Mouse (Mus musculus) liver, postnatal 0 days (tissue): ENCODE data around the gene Gucy2c. TPM values are rescaled to one million over a fixed set of nuclear protein-coding genes. Genes with fewer than 3 reads are reported as not detected.

Experiments used
- ATAC-seq: fragments of 200-750 bp; cut with Nextera tagmentation; 2 replicates; pipeline ENCODE4 v1.8.0; 2017; ENCODE audit warnings: mild to moderate bottlenecking, moderate library complexity
- DNase-seq: peaks from one replicate; pipeline ENCODE4 v3.0.0-alpha.2; 2016
- H3K27ac ChIP-seq: fragments of 300-500 bp; sonication (generic); 2 replicates; pipeline ENCODE4 v1.5.1; 2014; ENCODE audit warnings: antibody characterized with exemption, moderate library complexity, mild to moderate bottlenecking, low read depth
- H3K27me3 ChIP-seq: fragments of 300-500 bp; sonication (generic); 2 replicates; pipeline ENCODE4 v1.6.1; 2014; ENCODE audit warnings: low read length, control low read depth, mixed read lengths; ENCODE audit not compliant: insufficient read depth
- H3K36me3 ChIP-seq: fragments of 300-500 bp; sonication (generic); replicated peaks from 2 replicates; pipeline ENCODE4 v1.6.1; 2014; ENCODE audit warnings: mild to moderate bottlenecking, control low read depth, low read length, moderate library complexity, mixed read lengths; ENCODE audit not compliant: insufficient read depth
- H3K4me1 ChIP-seq: fragments of 300-500 bp; sonication (generic); 2 replicates; pipeline ENCODE4 v1.6.1; 2014; ENCODE audit warnings: antibody characterized with exemption, mild to moderate bottlenecking, control low read depth; ENCODE audit not compliant: insufficient read depth
- H3K4me2 ChIP-seq: fragments of 300-500 bp; sonication (generic); 2 replicates; pipeline ENCODE4 v1.6.1; 2014; ENCODE audit warnings: low read depth, mild to moderate bottlenecking, low read length, moderate library complexity, mixed read lengths
- H3K4me3 ChIP-seq: fragments of 300-500 bp; sonication (generic); 2 replicates; pipeline ENCODE4 v1.5.1; 2014; ENCODE audit warnings: low read depth, low read length
- H3K9ac ChIP-seq: fragments of 300-500 bp; sonication (generic); replicated peaks from 2 replicates; pipeline ENCODE4 v1.6.1; 2014; ENCODE audit warnings: mild to moderate bottlenecking, moderate library complexity
- H3K9me3 ChIP-seq: fragments of 300-500 bp; sonication (generic); 2 replicates; pipeline ENCODE4 v1.6.1; 2016; ENCODE audit warnings: mild to moderate bottlenecking, control low read depth, low read length, mixed read lengths
- CTCF ChIP-seq: sonication (generic); IDR thresholded peaks from 2 replicates; pipeline ENCODE4 v1.5.1; 2016; ENCODE audit warnings: antibody characterized with exemption, low read depth
- EP300 ChIP-seq: IDR thresholded peaks from 2 replicates; pipeline ENCODE4 v1.6.1; 2016; ENCODE audit warnings: antibody characterized with exemption, low read depth, mild to moderate bottlenecking
- WGBS: fragments of 180-500 bp; shearing (Covaris S2); extraction: QIAGEN DNeasy Blood & Tissue Kit; methylation state at CpG from one replicate; pipeline ENCODE4 v1.1.7; 2014; ENCODE audit not compliant: insufficient replicate concordance; 5-methylcytosine and 5-hydroxymethylcytosine counted together
- polyA plus RNA-seq: library from polyadenylated mRNA; unstranded; fragments of >200 nt; fragmentation: Nextera tagmentation; extraction: Ambion mirVana; gene quantifications from 2 replicates; pipeline ENCODE4 v1.2.1, GENCODE M21; 2015

Gene Gucy2c
- polyA plus RNA-seq, 1 experiment from 2014 or later: 0.99 TPM

DNA sequence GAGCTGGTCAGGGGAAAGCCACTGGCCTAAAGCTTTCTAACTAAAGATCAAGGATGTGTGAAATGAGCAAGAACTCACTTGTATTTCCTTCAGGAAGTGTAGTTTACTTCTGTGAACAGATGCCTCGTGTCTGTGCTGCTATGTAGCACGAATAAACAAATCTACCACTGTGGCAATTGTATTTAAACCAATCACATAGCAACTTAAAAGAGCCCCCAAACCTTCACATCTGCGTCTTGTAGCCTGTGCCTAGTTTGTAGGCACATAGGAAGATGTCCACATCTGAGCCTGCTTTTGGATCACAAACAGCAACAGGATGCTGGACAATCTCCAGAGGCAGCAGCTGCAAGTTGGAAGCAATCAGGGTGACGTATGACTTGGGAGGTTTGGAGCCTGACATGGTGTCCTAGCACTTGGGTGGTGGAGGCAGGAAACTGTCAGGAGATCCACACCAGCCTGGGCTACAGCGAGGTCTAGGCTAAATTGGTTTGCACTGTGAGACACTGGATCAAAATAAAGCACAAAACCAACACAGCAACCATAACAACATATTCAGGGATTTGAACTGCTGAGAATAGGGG, 7.9 kb upstream of the Gucy2c start:
- Histone ChIP-seq H3K9ac (no peak overlapping the region), H3K4me1 (peaks cover 13% of the 10 kb centered on the region), H3K4me3 (no peak overlapping the region), H3K27me3 (no peaks in the 10 kb centered on the region), H3K4me2 (no peak overlapping the region), H3K36me3 (no peaks in the 10 kb centered on the region), H3K27ac (0 out of 2 replicates have a peak overlapping the region, but pooled peaks have one; percentile 11), H3K9me3 (no peaks in the 10 kb centered on the region)
- WGBS: 54% methylated on average over 5 of the region's 5 CpGs
- no peak for ATAC-seq
- no peak for DNase-seq
- no peak for TF ChIP-seq CTCF
- TF ChIP-seq EP300: no peak

GRCm38 (mm10) chr6:136782761-136783160, 1.2 kb upstream of the Gucy2c start:
- ATAC-seq (no peak), DNase-seq (no peak)
- no peak overlapping the region for H3K27ac ChIP-seq
- H3K36me3 ChIP-seq: no peaks in the 10 kb centered on the region
- no peak overlapping the region for H3K9ac ChIP-seq
- no peaks in the 10 kb centered on the region for H3K4me1 ChIP-seq
- H3K27me3 ChIP-seq: no peaks in the 10 kb centered on the region
- 77% methylated on average over 9 of the region's 9 CpGs for WGBS
- H3K4me3 ChIP-seq: no peak overlapping the region
- H3K9me3 ChIP-seq: no peaks in the 10 kb centered on the region
- H3K4me2 ChIP-seq: no peak overlapping the region
- TF ChIP-seq EP300 (no peak), CTCF (no peak)

DNA sequence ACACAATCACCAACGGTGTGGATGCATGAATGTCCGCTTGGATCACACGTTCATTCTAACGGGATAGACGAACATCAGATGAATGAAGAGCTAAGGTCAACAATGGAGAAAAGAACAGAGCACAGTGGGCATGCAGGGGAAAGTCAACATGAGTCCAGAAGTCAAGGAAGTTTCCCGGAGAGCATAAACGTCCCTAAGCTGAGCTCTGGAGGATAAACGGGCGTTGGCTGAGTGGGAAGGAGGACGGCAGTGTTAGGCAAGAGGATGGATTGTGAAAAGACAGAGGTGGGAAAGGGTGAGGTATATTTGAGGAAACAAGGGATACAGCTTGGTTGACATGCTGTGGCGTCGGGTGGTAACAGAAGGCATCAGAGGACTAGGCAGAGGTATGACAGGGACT, 581 bp upstream of the Gucy2c start:
- no peak overlapping the region for H3K4me2 ChIP-seq
- H3K27me3 ChIP-seq: no peaks in the 10 kb centered on the region
- TF ChIP-seq EP300 (no peak), CTCF (no peak)
- no peak overlapping the region for H3K9ac ChIP-seq
- DNase-seq (no peak), ATAC-seq (no peak)
- H3K36me3 ChIP-seq: no peaks in the 10 kb centered on the region
- H3K4me1 ChIP-seq: no peaks in the 10 kb centered on the region
- no peak overlapping the region for H3K4me3 ChIP-seq
- no peak overlapping the region for H3K27ac ChIP-seq
- WGBS: 76% methylated on average over 12 of the region's 12 CpGs
- no peaks in the 10 kb centered on the region for H3K9me3 ChIP-seq

DNA sequence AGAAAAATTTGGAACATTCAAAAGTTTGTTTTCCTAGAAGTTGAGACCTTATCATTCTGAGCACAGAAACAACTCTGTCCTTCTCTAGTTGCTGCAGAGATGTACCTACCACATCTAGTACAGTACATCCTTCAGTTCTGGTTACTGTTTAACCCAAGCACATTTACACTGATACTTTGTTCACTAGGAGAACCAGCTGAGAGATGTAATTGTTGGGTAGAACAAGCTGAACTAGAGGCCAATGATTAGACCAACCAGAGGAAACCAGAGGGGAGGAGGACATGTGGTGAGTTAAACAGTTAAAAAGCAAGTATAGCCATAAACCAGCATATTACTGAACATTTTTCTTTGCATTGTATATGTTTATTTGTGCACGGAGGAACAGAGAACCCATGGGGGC, 5.2 kb downstream of the Gucy2c start:
- Histone ChIP-seq H3K4me3 (no peak overlapping the region), H3K27ac (no peak overlapping the region), H3K36me3 (no peaks in the 10 kb centered on the region), H3K9ac (no peak overlapping the region), H3K4me1 (no peaks in the 10 kb centered on the region; the same call in 1 of the 2 replicates), H3K9me3 (no peaks in the 10 kb centered on the region), H3K27me3 (no peaks in the 10 kb centered on the region), H3K4me2 (no peak overlapping the region)
- TF ChIP-seq CTCF (no peak), EP300 (no peak)
- no peak for DNase-seq
- 66% methylated on average over 1 of the region's 1 CpGs for WGBS
- ATAC-seq: no peak

- WGBS: 75% methylated on average over 7 of the region's 7 CpGs
- ATAC-seq: no peak
Observed at GRCm38 (mm10) chr6:136769859-136770258, 11.7 kb downstream of the Gucy2c start.

DNA sequence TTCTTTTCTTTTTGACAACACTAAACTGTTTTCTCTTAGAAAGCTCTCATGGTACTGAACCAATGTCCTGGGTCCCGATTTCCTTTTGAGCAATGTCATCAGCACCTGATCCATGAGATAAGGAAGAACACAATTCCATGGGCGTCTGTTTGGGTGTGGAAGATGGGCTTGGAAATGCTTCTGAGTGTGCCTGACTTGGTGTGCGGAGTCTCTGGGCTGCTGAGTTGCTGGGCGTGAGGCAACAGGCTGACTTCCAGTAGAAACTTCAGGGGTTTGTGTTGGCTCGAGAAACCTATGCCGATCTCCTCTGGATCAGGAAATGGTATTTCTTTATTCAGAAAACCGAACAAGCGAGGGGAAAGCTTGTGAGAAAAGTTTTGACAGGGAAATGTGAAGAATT, 12.4 kb downstream of the Gucy2c start:
- H3K27ac ChIP-seq: no peak overlapping the region
- H3K4me3 ChIP-seq: no peak overlapping the region
- H3K9me3 ChIP-seq: no peaks in the 10 kb centered on the region
- DNase-seq (no peak), ATAC-seq (no peak)
- no peaks in the 10 kb centered on the region for H3K27me3 ChIP-seq
- H3K4me1 ChIP-seq: no peaks in the 10 kb centered on the region
- no peak overlapping the region for H3K9ac ChIP-seq
- no peaks in the 10 kb centered on the region for H3K36me3 ChIP-seq
- TF ChIP-seq EP300: no peak
- TF ChIP-seq CTCF: no peak
- H3K4me2 ChIP-seq: no peak overlapping the region
- WGBS: 76% methylated on average over 8 of the region's 8 CpGs

More at GRCm38 (mm10) chr6:136769859-136770258, 11.7 kb downstream of the Gucy2c start:
- no peaks in the 10 kb centered on the region for H3K27me3 ChIP-seq
- no peaks in the 10 kb centered on the region for H3K4me1 ChIP-seq
- no peak for TF ChIP-seq EP300
- no peak for TF ChIP-seq CTCF
- no peak overlapping the region for H3K4me2 ChIP-seq
- no peaks in the 10 kb centered on the region for H3K9me3 ChIP-seq
- H3K36me3 ChIP-seq: no peaks in the 10 kb centered on the region
- DNase-seq: no peak
- no peak overlapping the region for H3K27ac ChIP-seq
- H3K9ac ChIP-seq: no peak overlapping the region
- H3K4me3 ChIP-seq: no peak overlapping the region
